Mouse (Mus musculus) midbrain, embryonic 12.5 days (tissue): ENCODE measurements around the gene Ferd3l. TPM values are rescaled to one million over a fixed set of nuclear protein-coding genes. Genes with fewer than 3 reads are reported as not detected.

ENCODE experiments used
- ATAC-seq: fragments of 200-750 bp; cut with Nextera tagmentation; 2 replicates; pipeline ENCODE4 v1.8.0; 2017; ENCODE audit warnings: low read depth, moderate TSS enrichment, moderate library complexity; ENCODE audit not compliant: low FRiP score
- H3K27ac ChIP-seq: fragments of 300-500 bp; sonication (generic); replicated peaks from 2 replicates; pipeline ENCODE4 v1.5.1; 2016; ENCODE audit warnings: mild to moderate bottlenecking
- H3K27me3 ChIP-seq: fragments of 300-500 bp; sonication (generic); 2 replicates; pipeline ENCODE4 v1.6.1; 2016; ENCODE audit warnings: mild to moderate bottlenecking
- H3K36me3 ChIP-seq: fragments of 300-500 bp; sonication (generic); 2 replicates; pipeline ENCODE4 v1.6.1; 2016
- H3K4me1 ChIP-seq: fragments of 300-500 bp; sonication (generic); 2 replicates; pipeline ENCODE4 v1.6.1; 2016
- H3K4me2 ChIP-seq: fragments of 300-500 bp; sonication (generic); replicated peaks from 2 replicates; pipeline ENCODE4 v1.6.1; 2016; ENCODE audit warnings: mild to moderate bottlenecking, moderate library complexity
- H3K4me3 ChIP-seq: fragments of 300-500 bp; sonication (generic); 2 replicates; pipeline ENCODE4 v1.5.1; 2016; ENCODE audit warnings: mild to moderate bottlenecking
- H3K9ac ChIP-seq: fragments of 300-500 bp; sonication (generic); replicated peaks from 2 replicates; pipeline ENCODE4 v1.6.1; 2016; ENCODE audit warnings: mild to moderate bottlenecking, moderate library complexity
- H3K9me3 ChIP-seq: fragments of 300-500 bp; sonication (generic); 2 replicates; pipeline ENCODE4 v1.6.1; 2016; ENCODE audit warnings: mild to moderate bottlenecking
- WGBS: fragments of 180-500 bp; shearing (Covaris S2); methylation state at CpG from one replicate; pipeline ENCODE4 v1.1.7; 2016; 5-methylcytosine and 5-hydroxymethylcytosine counted together
- polyA plus RNA-seq: library from polyadenylated mRNA; unstranded; fragments of >200 nt; fragmentation: Nextera tagmentation; extraction: Ambion mirVana; gene quantifications from 2 replicates; pipeline ENCODE4 v1.2.1, GENCODE M21; 2016

The Ferd3l gene
- 1.4 and 4.3 TPM in 2 replicates for polyA plus RNA-seq

- peaks cover 19% of the 10 kb centered on the region for H3K4me1 ChIP-seq
- no peaks in the 10 kb centered on the region for H3K9me3 ChIP-seq
- H3K36me3 ChIP-seq, result no peaks in the 10 kb centered on the region
- WGBS, result under 1% methylated on average over 39 of the region's 39 CpGs
- H3K27me3 ChIP-seq, result peaks cover 31% of the 10 kb centered on the region
- H3K9ac ChIP-seq, result peak within 1 kb of the TSS; percentile 47
- peak within 1 kb of the TSS; percentile 37 for H3K4me3 ChIP-seq
- peak; percentile 23; the same call in 1 of the 2 replicates for ATAC-seq
- peak within 1 kb of the TSS; percentile 60 for H3K4me2 ChIP-seq
- H3K27ac ChIP-seq, result no peak within 1 kb of the TSS
These were observed at the start of gene Ferd3l for GRCm38 (mm10) chr12:33928331-33929192. Gene Ferd3l (plus strand): TSS chr12:33928425.

DNA sequence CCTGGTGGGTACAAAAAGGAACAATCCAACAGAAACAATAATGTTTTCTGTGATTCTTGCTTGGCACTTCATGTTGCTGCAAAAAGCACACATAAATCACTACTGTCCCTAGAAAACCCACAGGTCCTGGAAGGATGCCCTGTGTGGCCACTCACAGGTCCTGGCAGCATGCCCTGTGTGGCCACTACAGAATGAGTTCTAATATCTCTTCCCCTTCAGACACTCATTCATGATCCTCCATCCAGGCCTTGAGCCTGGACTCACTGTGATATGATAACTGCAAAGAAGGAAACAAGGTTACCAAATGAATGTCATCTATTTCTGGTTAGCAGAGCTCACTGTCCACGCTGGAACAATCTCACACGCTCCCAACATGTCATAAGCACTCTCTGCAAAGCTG, 34.3 kb upstream of the Ferd3l start:
- H3K27ac ChIP-seq, result no peak overlapping the region
- no peak overlapping the region for H3K4me3 ChIP-seq
- no peak overlapping the region for H3K4me2 ChIP-seq
- ATAC-seq, result no peak
- peaks cover under 1% of the 10 kb centered on the region; the same call in 1 of the 2 replicates for H3K9me3 ChIP-seq
- WGBS, result 85% methylated on average over 2 of the region's 2 CpGs
- H3K36me3 ChIP-seq, result no peaks in the 10 kb centered on the region
- H3K27me3 ChIP-seq, result no peaks in the 10 kb centered on the region
- H3K9ac ChIP-seq, result no peak overlapping the region
- H3K4me1 ChIP-seq, result no peaks in the 10 kb centered on the region

- no peaks in the 10 kb centered on the region for H3K9me3 ChIP-seq
- no peak for ATAC-seq
- no peaks in the 10 kb centered on the region for H3K27me3 ChIP-seq
- H3K36me3 ChIP-seq, result no peaks in the 10 kb centered on the region
- no peaks in the 10 kb centered on the region for H3K4me1 ChIP-seq
- no peak overlapping the region for H3K27ac ChIP-seq
- no peak overlapping the region for H3K4me3 ChIP-seq
- H3K4me2 ChIP-seq, result no peak overlapping the region
- H3K9ac ChIP-seq, result no peak overlapping the region
- WGBS, result 89% methylated on average over 1 of the region's 1 CpGs
These were observed 33.6 kb upstream of the Ferd3l start for GRCm38 (mm10) chr12:33894621-33895020.

DNA sequence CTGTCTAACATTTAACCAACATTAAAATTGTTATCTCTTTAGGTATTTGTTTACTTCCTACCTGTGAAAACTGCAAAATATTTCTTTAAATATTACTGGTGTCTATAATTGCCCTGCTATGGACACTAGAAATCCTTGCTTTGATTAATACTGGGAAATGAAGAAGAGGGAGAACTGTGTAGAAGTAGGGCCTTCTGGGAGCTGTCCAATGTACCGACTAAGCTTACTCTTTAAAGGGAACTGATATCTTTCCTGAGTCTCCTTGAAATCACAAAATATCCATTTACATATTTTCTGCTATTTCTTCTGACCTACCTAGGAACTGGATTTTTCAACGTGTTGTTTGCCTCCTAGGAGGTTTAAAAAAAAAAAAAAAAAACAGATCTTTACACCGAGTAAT, 1.5 kb upstream of the Ferd3l start:
- no peak for ATAC-seq
- H3K4me2 ChIP-seq, result no peak overlapping the region
- no peak overlapping the region for H3K9ac ChIP-seq
- H3K4me3 ChIP-seq, result no peak overlapping the region
- no peaks in the 10 kb centered on the region for H3K36me3 ChIP-seq
- H3K4me1 ChIP-seq, result peaks cover 19% of the 10 kb centered on the region
- H3K9me3 ChIP-seq, result no peaks in the 10 kb centered on the region
- no peak overlapping the region for H3K27ac ChIP-seq
- H3K27me3 ChIP-seq, result peaks cover 31% of the 10 kb centered on the region
- 11% methylated on average over 3 of the region's 3 CpGs for WGBS

GRCm38 (mm10) chr12:33927334-33928098, 709 bp upstream of the Ferd3l start:
- peak; percentile 72 for ATAC-seq
- Histone ChIP-seq H3K27ac (no peak overlapping the region), H3K36me3 (no peaks in the 10 kb centered on the region), H3K4me3 (peak overlapping the region; percentile 37), H3K9ac (no peak overlapping the region), H3K4me1 (peaks cover 19% of the 10 kb centered on the region), H3K27me3 (peaks cover 31% of the 10 kb centered on the region), H3K9me3 (no peaks in the 10 kb centered on the region), H3K4me2 (peak overlapping the region; percentile 60)
- under 1% methylated on average over 15 of the region's 15 CpGs for WGBS

DNA sequence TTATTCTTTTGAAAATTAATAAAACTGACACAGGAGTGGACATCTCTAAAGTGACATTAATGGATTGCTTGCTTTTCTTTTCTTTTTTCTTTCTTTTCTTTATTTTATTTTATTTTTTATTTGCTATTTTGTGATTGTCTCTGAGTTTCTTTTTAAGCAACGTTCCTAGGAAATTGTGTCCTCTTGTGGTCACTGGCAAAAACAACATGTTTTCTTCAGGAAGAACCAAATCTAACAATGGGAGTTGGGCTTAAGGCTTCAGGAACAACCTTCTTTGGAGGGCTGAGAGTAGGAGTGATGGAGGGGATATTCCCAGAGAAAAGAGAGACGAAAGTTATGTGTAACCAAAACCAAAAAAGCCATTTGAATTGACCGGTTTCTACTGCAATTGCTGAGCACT, 24.6 kb downstream of the Ferd3l start:
- Histone ChIP-seq H3K4me3 (no peak overlapping the region), H3K4me2 (no peak overlapping the region), H3K36me3 (no peaks in the 10 kb centered on the region), H3K27me3 (peaks cover 55% of the 10 kb centered on the region), H3K9ac (no peak overlapping the region), H3K27ac (no peak overlapping the region), H3K9me3 (no peaks in the 10 kb centered on the region), H3K4me1 (peaks cover 11% of the 10 kb centered on the region)
- no peak for ATAC-seq
- 3% methylated on average over 3 of the region's 3 CpGs for WGBS

DNA sequence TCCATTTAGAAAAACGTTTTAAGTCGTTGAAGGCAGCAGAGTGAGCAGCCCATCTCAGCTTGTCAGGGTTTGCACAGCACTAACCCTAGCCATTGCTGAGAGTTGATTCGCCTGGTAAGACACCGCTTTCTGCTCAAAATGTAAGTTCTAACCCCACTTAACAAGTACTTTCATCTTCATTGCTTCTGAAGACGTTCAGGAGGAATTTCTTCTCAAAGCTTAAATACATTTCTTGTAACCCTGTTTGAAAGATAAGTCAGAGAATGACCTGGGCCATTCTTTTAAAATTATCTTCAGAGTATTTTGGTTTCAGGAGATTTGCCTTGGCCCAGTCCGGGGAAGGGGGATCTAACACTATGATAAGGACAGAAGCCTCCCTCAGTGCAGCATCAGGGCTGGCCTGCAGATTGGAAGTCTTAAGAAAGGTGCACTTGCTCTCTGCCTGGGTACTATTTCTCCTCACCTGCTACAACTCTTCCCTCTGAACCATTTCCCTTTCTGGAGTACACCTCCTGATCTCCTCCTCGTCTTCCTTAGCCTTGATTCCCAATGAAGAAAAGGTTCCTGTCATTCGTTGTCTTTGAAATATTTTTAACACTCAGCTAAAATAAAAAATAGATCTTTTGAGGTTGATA, 26.8 kb downstream of the Ferd3l start:
- Histone ChIP-seq H3K4me1 (peaks cover 21% of the 10 kb centered on the region), H3K36me3 (no peaks in the 10 kb centered on the region), H3K27me3 (peaks cover 71% of the 10 kb centered on the region), H3K4me3 (no peak overlapping the region), H3K4me2 (no peak overlapping the region), H3K9me3 (no peaks in the 10 kb centered on the region), H3K27ac (no peak overlapping the region), H3K9ac (no peak overlapping the region)
- no peak for ATAC-seq
- 8% methylated on average over 8 of the region's 8 CpGs for WGBS

DNA sequence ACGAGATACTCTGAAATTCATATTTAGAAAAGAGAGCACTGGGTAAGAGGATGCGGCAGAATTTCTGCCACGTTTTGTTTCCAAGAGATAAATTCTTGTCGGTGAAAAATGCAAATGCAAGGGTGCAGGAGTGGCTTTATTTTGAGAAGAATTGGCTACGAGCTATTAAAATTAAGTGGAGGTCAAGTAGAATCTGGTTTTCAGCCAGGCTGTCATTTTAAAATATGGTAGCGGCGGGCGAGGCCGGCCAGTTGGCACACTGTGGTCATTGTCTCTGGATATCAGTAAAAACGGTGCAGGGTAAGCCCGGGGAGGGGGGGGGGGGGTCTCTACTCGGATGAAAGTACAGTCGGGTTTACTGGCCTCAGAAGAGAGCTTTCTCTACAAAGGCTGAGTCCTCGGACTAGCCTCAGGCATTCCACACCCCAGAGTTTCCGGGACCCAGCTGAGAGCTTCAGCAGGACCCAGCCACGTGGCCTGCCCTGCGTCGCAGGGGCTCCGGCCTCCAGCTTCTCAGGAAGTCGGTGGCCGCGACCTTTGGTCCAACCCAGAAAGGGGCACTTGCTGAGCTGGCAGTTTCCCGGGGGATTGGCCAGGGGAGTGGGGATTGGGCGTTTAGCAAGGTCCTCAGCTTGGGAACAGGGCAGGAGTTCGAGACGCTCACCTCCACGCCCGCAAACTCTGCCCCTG, 27.5 kb downstream of the Ferd3l start:
- WGBS, result 1% methylated on average over 28 of the region's 28 CpGs
- Histone ChIP-seq H3K9me3 (no peaks in the 10 kb centered on the region), H3K27me3 (peaks cover 69% of the 10 kb centered on the region), H3K36me3 (no peaks in the 10 kb centered on the region), H3K27ac (no peak overlapping the region), H3K4me1 (peaks cover 21% of the 10 kb centered on the region), H3K4me3 (peak overlapping the region; percentile 18; the same call in 1 of the 2 replicates), H3K4me2 (peak overlapping the region; percentile 16), H3K9ac (no peak overlapping the region)
- ATAC-seq, result peak; percentile 16; the same call in 1 of the 2 replicates

GRCm38 (mm10) chr12:33956576-33957399, 28.6 kb downstream of the Ferd3l start:
- no peak overlapping the region for H3K9ac ChIP-seq
- ATAC-seq, result peak; percentile 23; the same call in 1 of the 2 replicates

GRCm38 (mm10) chr12:33957400-33958240, 29.4 kb downstream of the Ferd3l start, which contains the start of gene Twist1:
Gene Twist1 (plus strand): TSS chr12:33957671.
- Histone ChIP-seq H3K4me3 (peak within 1 kb of the TSS; percentile 58), H3K36me3 (no peaks in the 10 kb centered on the region), H3K27me3 (peaks cover 82% of the 10 kb centered on the region), H3K4me2 (peak within 1 kb of the TSS; percentile 75), H3K4me1 (peaks cover 25% of the 10 kb centered on the region), H3K9me3 (no peaks in the 10 kb centered on the region), H3K27ac (peak within 1 kb of the TSS; percentile 65), H3K9ac (peak within 1 kb of the TSS; percentile 64)
- 1% methylated on average over 67 of the region's 105 CpGs for WGBS
- peak; percentile 71 for ATAC-seq

More at GRCm38 (mm10) chr12:33956576-33957399, 28.6 kb downstream of the Ferd3l start:
- H3K4me3 ChIP-seq, result peak overlapping the region; percentile 58
- no peak overlapping the region for H3K27ac ChIP-seq
- H3K4me1 ChIP-seq, result peaks cover 21% of the 10 kb centered on the region
- peak overlapping the region; percentile 75 for H3K4me2 ChIP-seq
- no peaks in the 10 kb centered on the region for H3K9me3 ChIP-seq
- WGBS, result under 1% methylated on average over 39 of the region's 43 CpGs
- H3K27me3 ChIP-seq, result peaks cover 74% of the 10 kb centered on the region
- no peaks in the 10 kb centered on the region for H3K36me3 ChIP-seq
